Mouse (Mus musculus) thymus, adult 2 months (tissue): ENCODE results near the gene Perp.

Experiments used
- CTCF ChIP-seq: fragments of 200-500 bp; IDR thresholded peaks from 2 replicates; pipeline ENCODE4 v1.5.1; 2012; ENCODE audit warnings: mild to moderate bottlenecking, control low read depth, low read length, moderate library complexity, borderline replicate concordance; ENCODE audit not compliant: control insufficient read depth, poor library complexity, insufficient read depth; ENCODE audit errors: extremely low read depth
- POLR2A ChIP-seq: fragments of 200-500 bp; IDR thresholded peaks from 2 replicates; pipeline ENCODE4 v1.6.1; 2012; ENCODE audit warnings: mild to moderate bottlenecking, low read length, control low read depth, moderate library complexity; ENCODE audit not compliant: control insufficient read depth, poor library complexity, insufficient read depth; ENCODE audit errors: extremely low read depth

- TF ChIP-seq POLR2A (no peak), CTCF (no peak)
Measured at GRCm38 (mm10) chr10:18830359-18830758, 14.5 kb upstream of the Perp start.
